In genomic region chr7:130708940-130709339, GRCm38 (mm10) we compare ENCODE assay signal across 12 mouse cellular contexts.
DNase-seq lines count a peak whose midpoint lies in the region; ATAC-seq and TF ChIP-seq lines count a peak whose summit lies in the region.
"Had no signal": no experiment of that assay in that cellular context is flagged by ENCODE, and none has a peak within 500 bp of the region (broad histone marks: within the 10 kb centered on the region; RNA-seq: fewer than 3 reads in every experiment).

No protein-coding gene starts in this region.

- no peak overlapping the region for H3K4me2 ChIP-seq in heart, embryonic 11.5 days
- H3K4me2 ChIP-seq in neural tube, embryonic 13.5 days = no peak overlapping the region
- no peak overlapping the region for H3K4me2 ChIP-seq in neural tube, embryonic 15.5 days
- H3K4me2 ChIP-seq in stomach, postnatal 0 days (replicated peaks; ENCODE audit: low read depth) = peak overlapping the region; percentile 14; the same call in 1 of the 2 replicates

- peak overlapping the region; percentile 12; the same call in 1 of the 2 replicates for H3K27ac ChIP-seq in heart, embryonic 11.5 days (ENCODE audit: low read depth, low read length)
- no peak overlapping the region for H3K27ac ChIP-seq in heart, adult 2 months
- H3K27ac ChIP-seq in neural tube, embryonic 13.5 days (replicated peaks) = peak overlapping the region; percentile 29
- H3K27ac ChIP-seq in neural tube, embryonic 15.5 days (replicated peaks) = no peak overlapping the region; the same call in 1 of the 2 replicates
- H3K27ac ChIP-seq in stomach, postnatal 0 days (replicated peaks) = peak overlapping the region; percentile 40; the same call in 1 of the 2 replicates

- no peak for TF ChIP-seq POLR2A in heart, adult 2 months (IDR thresholded peaks at IDR 0.05; ENCODE audit: insufficient read depth, low read depth, low read length)

- no peaks in the 10 kb centered on the region for H3K9me3 ChIP-seq in heart, embryonic 11.5 days (replicated peaks; ENCODE audit: control insufficient read depth, low read length)
- H3K9me3 ChIP-seq in neural tube, embryonic 13.5 days = no peaks in the 10 kb centered on the region
- H3K9me3 ChIP-seq in neural tube, embryonic 15.5 days (replicated peaks) = no peaks in the 10 kb centered on the region
- no peaks in the 10 kb centered on the region for H3K9me3 ChIP-seq in stomach, postnatal 0 days (ENCODE audit: control insufficient read depth, low read length)

- no peak for TF ChIP-seq CTCF in heart, adult 2 months (IDR thresholded peaks at IDR 0.05)
- no peak for TF ChIP-seq CTCF in stomach, postnatal 0 days (IDR thresholded peaks at IDR 0.05; ENCODE audit: low read depth)

- H3K9ac ChIP-seq in heart, embryonic 11.5 days (ENCODE audit: low read depth, low read length) = peak overlapping the region; percentile 31; the same call in 1 of the 2 replicates
- H3K9ac ChIP-seq in heart, adult 2 months (ENCODE audit: low read depth, low read length) = no peak overlapping the region
- peak overlapping the region; percentile 38; the same call in 1 of the 2 replicates for H3K9ac ChIP-seq in neural tube, embryonic 13.5 days
- no peak overlapping the region for H3K9ac ChIP-seq in neural tube, embryonic 15.5 days (replicated peaks)
- no peak overlapping the region for H3K9ac ChIP-seq in stomach, postnatal 0 days (ENCODE audit: low read length)

- intact Hi-C loops in heart, adult 2 months (cut with DNase I) = no loop called here

- peaks cover 1% of the 10 kb centered on the region for H3K79me2 ChIP-seq in heart, adult 2 months (replicated peaks; ENCODE audit: control insufficient read depth, insufficient read depth, low read length)

- DNase-seq in heart, adult 2 months = no peak
- DNase-seq in kidney, postnatal 14 days = peak; percentile 73
- peak; percentile 23 for DNase-seq in stomach, postnatal 0 days (ENCODE audit: low spot score)
- DNase-seq in adrenal gland, postnatal 14 days = no peak
- DNase-seq: cerebellum, postnatal 36 days; lung, adult 2 months had no signal

- H3K36me3 ChIP-seq in heart, embryonic 11.5 days (ENCODE audit: control insufficient read depth, insufficient read depth, low read length) = no peaks in the 10 kb centered on the region
- no peaks in the 10 kb centered on the region for H3K36me3 ChIP-seq in heart, adult 2 months (ENCODE audit: control insufficient read depth, insufficient read depth, low read length)
- no peaks in the 10 kb centered on the region for H3K36me3 ChIP-seq in neural tube, embryonic 13.5 days
- H3K36me3 ChIP-seq in neural tube, embryonic 15.5 days = no peaks in the 10 kb centered on the region
- H3K36me3 ChIP-seq in stomach, postnatal 0 days (ENCODE audit: control insufficient read depth, insufficient read depth, low read length) = no peaks in the 10 kb centered on the region

- no peak for TF ChIP-seq EP300 in heart, adult 2 months (IDR thresholded peaks at IDR 0.05; ENCODE audit: insufficient read depth, low read depth, low read length)
- no peak for TF ChIP-seq EP300 in stomach, postnatal 0 days (optimal IDR thresholded peaks at IDR 0.05)

- no peaks in the 10 kb centered on the region for H3K27me3 ChIP-seq in heart, embryonic 11.5 days (ENCODE audit: control insufficient read depth, insufficient read depth, low read length)
- H3K27me3 ChIP-seq in heart, adult 2 months (ENCODE audit: control insufficient read depth, insufficient read depth, low read length) = no peaks in the 10 kb centered on the region
- H3K27me3 ChIP-seq in neural tube, embryonic 13.5 days = no peaks in the 10 kb centered on the region
- no peaks in the 10 kb centered on the region for H3K27me3 ChIP-seq in neural tube, embryonic 15.5 days (replicated peaks)
- H3K27me3 ChIP-seq in stomach, postnatal 0 days (ENCODE audit: control insufficient read depth, insufficient read depth, low read length) = no peaks in the 10 kb centered on the region
- H3K27me3 ChIP-seq: Patski had no signal

- no peak for ATAC-seq in heart, embryonic 11.5 days (replicated peaks; ENCODE audit: insufficient number of reproducible peaks, low FRiP score, low TSS enrichment)
- no peak for ATAC-seq in neural tube, embryonic 13.5 days (ENCODE audit: low read depth)
- no peak for ATAC-seq in neural tube, embryonic 15.5 days (ENCODE audit: low FRiP score)
- peak; percentile 41; the same call in 1 of the 2 replicates for ATAC-seq in stomach, postnatal 0 days (ENCODE audit: low FRiP score, low TSS enrichment)
- no peak for ATAC-seq in monocyte, adult 5-6 weeks (replicated peaks; ENCODE audit: insufficient number of reproducible peaks, low FRiP score, low TSS enrichment, poor library complexity, severe bottlenecking)
- ATAC-seq: forebrain, embryonic 16.5 days; Patski had no signal

- WGBS in heart, embryonic 11.5 days (ENCODE audit: insufficient replicate concordance) = 36% methylated on average over 9 of the region's 9 CpGs
- WGBS in heart, adult 2 months = 35% methylated on average over 9 of the region's 9 CpGs
- 36% methylated on average over 9 of the region's 9 CpGs for WGBS in neural tube, embryonic 13.5 days
- WGBS in neural tube, embryonic 15.5 days = 34% methylated on average over 9 of the region's 9 CpGs
- 20% methylated on average over 9 of the region's 9 CpGs for WGBS in stomach, postnatal 0 days

- H3K4me1 ChIP-seq in heart, embryonic 11.5 days (ENCODE audit: control insufficient read depth, insufficient read depth, low read length) = peaks cover 23% of the 10 kb centered on the region
- H3K4me1 ChIP-seq in heart, adult 2 months (ENCODE audit: control insufficient read depth, insufficient read depth, low read length) = peaks cover 6% of the 10 kb centered on the region
- H3K4me1 ChIP-seq in neural tube, embryonic 13.5 days (replicated peaks) = peaks cover 68% of the 10 kb centered on the region
- H3K4me1 ChIP-seq in neural tube, embryonic 15.5 days = peaks cover 52% of the 10 kb centered on the region
- 0 out of 2 replicates have a peak, but pooled peaks cover 2% of the 10 kb centered on the region for H3K4me1 ChIP-seq in stomach, postnatal 0 days (replicated peaks; ENCODE audit: control insufficient read depth, insufficient read depth)

- H3K4me3 ChIP-seq in heart, embryonic 11.5 days (ENCODE audit: low read depth, low read length) = no peak overlapping the region
- no peak overlapping the region for H3K4me3 ChIP-seq in heart, adult 2 months
- no peak overlapping the region for H3K4me3 ChIP-seq in neural tube, embryonic 13.5 days
- no peak overlapping the region for H3K4me3 ChIP-seq in neural tube, embryonic 15.5 days (replicated peaks)
- no peak overlapping the region for H3K4me3 ChIP-seq in stomach, postnatal 0 days (ENCODE audit: low read depth, low read length)

Comparison
In these comparisons a context has a peak if more than half of its experiments do, and no peak if none do; other contexts are left out.
1. H3K27ac ChIP-seq: peak in heart, embryonic 11.5 days (single experiment), neural tube, embryonic 13.5 days (single experiment) and stomach, postnatal 0 days (single experiment); none in heart, adult 2 months (single experiment) and neural tube, embryonic 15.5 days (single experiment).
2. H3K9ac ChIP-seq: peak in heart, embryonic 11.5 days (single experiment) and neural tube, embryonic 13.5 days (single experiment); none in heart, adult 2 months (single experiment), neural tube, embryonic 15.5 days (single experiment) and stomach, postnatal 0 days (single experiment).
3. DNase-seq: peak in kidney, postnatal 14 days (single experiment) and stomach, postnatal 0 days (single experiment); none in heart, adult 2 months (0 of 2) and adrenal gland, postnatal 14 days (single experiment).